Mouse (Mus musculus): ENCODE data around the gene Ilvbl.
A peak's percentile ranks its signal among the peaks of the same experiment; 100 is the strongest.
"Not testable (repeated sequence)": the region's sequence is repeated elsewhere in the genome, so short reads cannot be mapped to it uniquely, and the experiment has no call there.

The Ilvbl gene

DNA sequence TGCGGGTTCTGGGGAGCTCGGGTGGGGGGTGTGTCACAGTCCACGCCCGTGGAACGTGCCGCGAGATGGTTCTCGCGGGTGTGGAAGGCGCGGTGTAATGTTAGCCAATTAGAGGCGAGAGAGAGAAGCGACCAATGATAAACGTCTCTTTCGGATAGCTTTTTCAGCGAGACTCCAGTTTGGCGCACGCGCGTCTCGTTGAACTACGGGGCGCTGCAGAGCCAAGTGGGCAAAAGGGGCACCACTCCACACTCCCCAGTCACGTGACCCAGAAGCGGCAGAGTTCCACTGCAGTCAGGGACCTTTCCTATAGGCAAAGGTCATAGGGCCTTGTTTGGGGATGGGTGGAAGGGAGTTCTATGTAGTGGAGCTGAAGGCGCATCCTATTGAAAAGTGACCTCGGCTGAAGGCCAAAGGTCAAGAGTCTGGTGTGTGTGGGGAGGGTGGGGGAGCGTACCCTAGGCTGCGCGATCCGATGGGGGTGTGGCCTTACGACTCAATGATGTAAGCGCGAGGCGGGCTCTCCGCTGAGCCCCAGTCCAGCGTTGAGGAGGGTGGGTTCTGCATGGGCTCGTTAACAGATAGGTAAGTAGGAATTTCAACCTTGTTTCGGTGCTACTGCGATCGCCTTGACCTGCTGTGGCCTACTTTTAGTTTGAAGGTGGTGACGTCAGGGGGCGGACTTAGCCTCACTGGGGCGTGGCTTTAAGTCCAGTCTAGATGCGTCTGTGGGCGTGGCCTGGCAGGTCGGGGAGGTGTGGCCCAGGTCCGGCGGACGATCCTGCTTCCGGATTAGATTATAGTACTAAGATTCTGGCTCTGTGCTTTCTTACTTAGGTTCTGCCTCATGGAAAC, at the start of gene Ilvbl:
Gene Ilvbl, plus strand, starts transcription at position 97 of the 855 bp plus-strand sequence.
- peak; percentile 98 for DNase-seq (ENCODE audit: low read depth, low spot score)

DNA sequence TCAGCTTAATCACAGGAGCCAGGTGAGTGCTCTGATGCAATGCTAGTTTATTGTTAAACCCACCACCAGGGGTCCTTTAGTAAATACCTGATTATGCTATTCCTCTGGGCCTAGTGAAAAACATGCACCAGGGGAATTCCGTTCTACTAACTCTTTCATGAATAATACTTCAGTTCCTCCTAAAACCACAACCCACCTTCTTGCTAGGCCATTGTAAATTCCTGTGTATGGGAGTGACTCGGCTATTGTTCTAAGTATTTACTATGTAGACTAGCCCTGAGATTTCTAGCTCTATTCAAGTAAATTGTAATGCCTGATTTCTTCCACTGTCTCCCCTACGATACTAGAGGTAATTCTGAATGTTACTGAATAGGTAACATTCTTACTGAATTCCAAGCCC, 49.1 kb upstream of the Ilvbl start:
- not testable (repeated sequence) for DNase-seq (ENCODE audit: low read depth, low spot score)

DNA sequence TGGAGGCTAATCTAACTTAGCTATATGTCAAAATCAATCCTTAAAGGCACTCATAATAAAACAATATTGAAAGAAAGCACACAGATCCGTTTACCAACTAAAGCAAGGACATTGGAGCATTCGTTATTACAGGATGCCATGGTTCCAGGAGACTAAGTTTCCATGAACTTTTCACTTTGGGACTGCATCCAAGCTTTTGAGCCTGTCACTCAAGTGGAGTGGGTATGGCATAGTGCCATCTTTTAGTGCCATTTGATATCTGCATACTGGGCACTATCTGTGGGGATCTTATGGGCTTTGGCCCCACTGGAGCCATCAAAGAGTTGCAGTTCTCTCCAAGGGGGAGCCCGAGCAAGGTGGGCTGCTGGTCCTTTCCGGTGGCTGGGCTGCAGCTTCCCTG, 48.6 kb upstream of the Ilvbl start:
- DNase-seq (ENCODE audit: low read depth, low spot score): no peak

- DNase-seq (ENCODE audit: low read depth, low spot score): peak; percentile 51
Measured at GRCm38 (mm10) chr10:78540943-78541342, 33.2 kb upstream of the Ilvbl start.

DNA sequence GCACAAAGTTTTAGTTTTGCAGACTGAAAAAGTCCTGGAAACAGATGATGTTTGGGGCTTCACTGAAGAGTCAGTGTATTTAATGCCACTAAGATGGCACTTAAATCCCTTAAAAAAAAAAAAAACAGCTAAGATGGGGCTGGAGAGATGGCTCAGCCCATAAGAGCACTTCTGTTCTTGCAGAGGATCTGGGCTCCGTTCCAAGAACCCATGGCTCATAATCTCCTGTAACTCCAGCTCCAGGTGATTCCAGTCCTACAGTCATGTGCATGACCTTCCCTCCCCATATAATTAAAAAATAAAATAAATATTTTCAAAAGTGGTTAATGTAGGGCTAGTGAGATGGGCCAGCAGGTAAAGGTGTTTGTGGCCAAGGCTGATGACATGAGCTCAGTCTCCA, 9.1 kb upstream of the Ilvbl start:
- no peak for DNase-seq (ENCODE audit: low read depth, low spot score)

DNA sequence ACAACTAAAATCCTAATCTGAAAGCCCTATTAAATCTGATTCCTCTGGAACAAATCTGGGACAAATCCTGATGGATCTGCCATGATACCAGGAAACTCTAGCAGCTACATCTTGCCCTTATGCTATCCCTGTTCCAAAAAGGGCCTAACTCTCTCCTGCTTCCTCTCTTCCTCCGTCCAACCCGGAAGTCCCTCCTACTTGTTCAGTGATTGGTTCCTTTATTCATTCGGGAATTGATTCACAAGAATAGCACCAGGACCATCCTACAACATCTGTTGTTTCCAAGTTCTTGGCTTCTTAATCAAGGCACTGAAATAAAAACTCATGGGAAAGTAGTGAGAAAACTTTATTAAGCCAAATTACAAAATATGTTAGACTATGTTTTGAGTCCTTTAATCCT, 5.0 kb upstream of the Ilvbl start:
- DNase-seq (ENCODE audit: low read depth, low spot score): no peak

GRCm38 (mm10) chr10:78569686-78570085, 4.5 kb upstream of the Ilvbl start:
- no peak for DNase-seq (ENCODE audit: low read depth, low spot score)

- peak; percentile 37 for DNase-seq (ENCODE audit: low read depth, low spot score)
Measured at GRCm38 (mm10) chr10:78570416-78570815, 3.7 kb upstream of the Ilvbl start.

GRCm38 (mm10) chr10:78570897-78571296, 3.2 kb upstream of the Ilvbl start:
- DNase-seq (ENCODE audit: low read depth, low spot score): peak; percentile 36

- peak; percentile 37 for DNase-seq (ENCODE audit: low read depth, low spot score)
Measured at GRCm38 (mm10) chr10:78573226-78573625, 920 bp upstream of the Ilvbl start.

GRCm38 (mm10) chr10:78575105-78575632, 1.0 kb downstream of the Ilvbl start:
- DNase-seq (ENCODE audit: low read depth, low spot score): no peak

- DNase-seq (ENCODE audit: low read depth, low spot score): peak; percentile 96
Measured at GRCm38 (mm10) chr10:78575690-78576089, 1.5 kb downstream of the Ilvbl start.

- no peak for DNase-seq (ENCODE audit: low read depth, low spot score)
Measured at GRCm38 (mm10) chr10:78576435-78577184, 2.5 kb downstream of the Ilvbl start.

- DNase-seq (ENCODE audit: low read depth, low spot score): no peak
Measured at GRCm38 (mm10) chr10:78578204-78578603, 4.1 kb downstream of the Ilvbl start.

DNA sequence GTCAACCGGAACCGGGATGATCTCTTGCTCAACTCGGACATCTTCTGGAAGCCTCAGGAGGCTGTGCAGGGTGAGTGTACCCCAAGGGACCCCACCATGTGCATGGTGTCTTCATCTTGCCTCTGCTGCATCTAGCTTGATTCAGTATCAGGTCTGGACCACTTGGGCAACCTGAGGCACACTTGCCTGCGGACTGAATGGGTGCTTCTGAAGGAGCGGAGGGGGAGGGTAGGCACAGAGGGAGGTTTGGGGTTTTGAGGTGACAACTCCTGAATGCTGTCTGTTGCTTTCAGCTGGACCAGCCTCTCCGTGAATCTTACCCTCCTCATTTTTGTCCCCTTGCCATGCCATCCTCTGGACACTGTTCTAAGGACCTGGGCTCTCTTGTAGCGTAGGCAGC, 7.0 kb downstream of the Ilvbl start:
- no peak for DNase-seq (ENCODE audit: low read depth, low spot score)

- DNase-seq (ENCODE audit: low read depth, low spot score): no peak
Measured at GRCm38 (mm10) chr10:78583347-78583746, 9.2 kb downstream of the Ilvbl start.

- no peak for DNase-seq (ENCODE audit: low read depth, low spot score)
Measured at GRCm38 (mm10) chr10:78583939-78584338, 9.8 kb downstream of the Ilvbl start.

GRCm38 (mm10) chr10:78584996-78585395, 10.8 kb downstream of the Ilvbl start:
- DNase-seq (ENCODE audit: low read depth, low spot score): no peak

- no peak for DNase-seq (ENCODE audit: low read depth, low spot score)
Measured at GRCm38 (mm10) chr10:78585606-78586005, 11.5 kb downstream of the Ilvbl start.

- DNase-seq (ENCODE audit: low read depth, low spot score): no peak
Measured at GRCm38 (mm10) chr10:78586026-78586425, 11.9 kb downstream of the Ilvbl start.

DNA sequence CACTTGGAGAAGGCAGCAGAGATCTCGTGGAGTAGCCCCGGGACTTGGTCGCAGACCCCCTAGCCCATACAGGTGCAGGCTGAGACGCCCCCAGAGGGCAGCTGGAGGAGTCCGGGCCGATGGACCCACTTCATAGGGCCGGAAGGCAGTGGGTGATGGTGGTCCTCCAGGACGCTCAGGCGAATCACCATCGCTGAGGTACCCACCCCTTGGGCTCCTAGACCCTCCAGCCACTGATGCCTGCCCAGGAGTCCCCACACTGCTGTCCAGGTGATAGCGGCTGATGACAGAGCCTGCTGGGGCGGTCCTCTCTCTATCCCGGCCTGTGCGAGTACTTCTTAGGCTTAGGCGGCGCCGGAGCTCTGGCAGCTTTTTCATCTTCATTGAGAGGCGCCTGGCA, 15.1 kb downstream of the Ilvbl start:
- DNase-seq (ENCODE audit: low read depth, low spot score): no peak

DNA sequence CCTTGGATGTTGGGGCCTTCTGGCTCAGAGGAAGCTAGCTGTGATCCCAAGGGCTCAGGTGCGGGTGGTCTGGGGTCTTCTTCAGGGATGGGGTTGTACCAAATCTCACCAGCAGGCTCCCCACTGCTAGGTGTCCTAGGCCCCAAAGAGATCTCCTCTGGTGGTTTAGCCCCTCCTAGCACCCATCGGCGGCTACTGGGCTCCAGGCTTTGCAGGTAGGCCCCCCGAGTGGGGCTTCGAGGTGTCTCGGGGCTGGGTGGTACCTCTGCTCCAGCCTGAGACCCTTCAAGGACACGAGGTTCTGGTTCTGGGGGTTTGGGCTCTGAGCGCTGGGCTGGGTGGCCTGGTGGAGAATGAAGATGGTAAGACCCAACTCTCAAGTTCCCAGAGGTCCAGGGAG, 15.8 kb downstream of the Ilvbl start:
- DNase-seq (ENCODE audit: low read depth, low spot score): no peak

- DNase-seq (ENCODE audit: low read depth, low spot score): no peak
Measured at GRCm38 (mm10) chr10:78590744-78591143, 16.6 kb downstream of the Ilvbl start.

Data from brain, adult 2 months (tissue).